Mouse (Mus musculus) layer of hippocampus, postnatal 25 days (tissue): ENCODE results near the gene Vmn1r21. TPM values are rescaled to one million over a fixed set of nuclear protein-coding genes. Genes with fewer than 3 reads are reported as not detected.
A peak's percentile ranks its signal among the peaks of the same experiment; 100 is the strongest.
"Not testable (repeated sequence)": the region's sequence is repeated elsewhere in the genome, so short reads cannot be mapped to it uniquely, and the experiment has no call there.

Experiments
- DNase-seq, 2 experiments: peaks; one replicate each; pipeline ENCODE4 v3.0.0; 2022; ENCODE audit warnings: mixed read lengths in 2 of 2, low spot score in 1 of 2; ENCODE audit errors: extremely low spot score in 1 of 2
- total RNA-seq, 2 experiments: library from RNA; stranded (reverse); gene quantifications; 2 replicates each; pipeline ENCODE4 v1.2.3; 2021

Vmn1r21 gene
- total RNA-seq = not detected

- DNase-seq = no peak
Observed at GRCm38 (mm10) chr6:57850286-57850685, at the start of gene Vmn1r21. Gene Vmn1r21 (minus strand): TSS chr6:57850343.

- peak in 1 of 2 experiments; percentile 17 for DNase-seq
Observed at GRCm38 (mm10) chr6:57859043-57860042, 9.2 kb upstream of the Vmn1r21 start.

DNA sequence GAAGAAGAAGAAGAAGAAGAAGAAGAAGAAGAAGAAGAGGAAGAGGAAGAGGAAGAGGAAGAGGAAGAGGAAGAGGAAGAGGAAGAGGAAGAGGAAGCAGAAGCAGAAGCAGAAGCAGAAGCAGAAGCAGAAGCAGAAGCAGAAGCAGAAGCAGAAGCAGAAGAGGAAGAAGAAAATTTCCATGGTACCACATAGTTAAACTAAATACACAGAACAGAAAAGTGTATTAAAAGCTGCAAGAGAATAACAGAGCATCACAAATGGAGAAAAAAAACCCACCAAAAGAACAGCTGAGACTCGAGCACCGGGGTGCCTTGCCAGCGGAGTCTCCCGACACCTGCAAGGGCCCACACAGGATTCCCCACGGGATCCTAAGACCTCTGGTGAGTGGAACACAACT, 1.0 kb upstream of the Vmn1r21 start:
- DNase-seq = not testable (repeated sequence)

GRCm38 (mm10) chr6:57839693-57840408, 10.3 kb downstream of the Vmn1r21 start:
- peak in 1 of 2 experiments; percentile 15 for DNase-seq

DNA sequence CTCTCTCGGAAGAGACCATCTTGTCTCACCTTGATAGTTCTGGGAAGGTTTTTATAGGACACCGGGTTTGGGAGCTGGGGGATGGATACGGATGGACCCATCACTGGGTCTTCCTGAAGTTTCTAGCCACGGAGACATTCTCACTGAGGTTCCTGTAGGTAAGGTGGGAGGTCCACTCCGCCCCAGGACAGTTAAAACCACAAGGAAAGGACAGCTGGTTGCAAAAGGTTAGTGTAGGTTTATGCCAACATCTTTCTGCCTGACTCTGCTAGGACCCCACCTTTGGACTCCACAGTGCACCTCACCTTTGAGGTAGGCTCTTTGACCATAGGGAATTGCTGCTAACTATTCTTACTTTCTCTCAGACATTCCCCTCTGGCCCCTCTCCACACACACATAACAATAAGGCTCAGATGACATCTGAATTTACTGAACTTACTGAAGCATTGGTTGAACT, 24.9 kb downstream of the Vmn1r21 start:
- no peak for DNase-seq

GRCm38 (mm10) chr6:57824422-57825258, 25.5 kb downstream of the Vmn1r21 start, which contains the start of gene Vopp1:
Gene Vopp1 (minus strand): TSS chr6:57825159.
- peak; percentile 55 to 83 for DNase-seq

- no peak for DNase-seq
Observed at GRCm38 (mm10) chr6:57823461-57823860, 26.7 kb downstream of the Vmn1r21 start.

GRCm38 (mm10) chr6:57822648-57823410, 27.3 kb downstream of the Vmn1r21 start:
- no peak for DNase-seq

- DNase-seq = no peak
Observed at GRCm38 (mm10) chr6:57814436-57814940, 35.7 kb downstream of the Vmn1r21 start.

- no peak for DNase-seq
Observed at GRCm38 (mm10) chr6:57811748-57812730, 38.1 kb downstream of the Vmn1r21 start.

- no peak for DNase-seq
Observed at GRCm38 (mm10) chr6:57805218-57806069, 44.7 kb downstream of the Vmn1r21 start.

GRCm38 (mm10) chr6:57803130-57803529, 47.0 kb downstream of the Vmn1r21 start:
- DNase-seq = no peak

DNA sequence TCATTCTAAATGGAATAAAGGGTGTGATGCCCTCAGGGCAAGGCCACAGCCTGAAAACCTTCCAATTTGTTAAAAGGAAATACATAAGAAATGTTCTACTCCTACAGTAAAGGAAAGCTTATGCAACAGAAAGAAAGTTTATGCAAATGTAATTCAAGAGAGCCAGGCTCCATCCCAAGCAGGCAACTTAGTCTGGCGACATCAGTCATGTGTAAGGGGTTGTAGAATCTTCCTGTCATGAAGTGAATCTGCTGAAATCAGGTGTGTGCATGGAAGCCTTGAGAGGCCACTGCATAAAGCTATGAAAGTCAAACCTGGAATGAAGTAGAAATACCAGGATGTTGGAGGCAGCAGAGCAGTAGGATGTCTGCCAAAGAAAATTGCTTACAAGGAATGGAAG, 51.2 kb downstream of the Vmn1r21 start:
- DNase-seq = no peak

- no peak for DNase-seq
Observed at GRCm38 (mm10) chr6:57796853-57797423, 53.2 kb downstream of the Vmn1r21 start.

DNA sequence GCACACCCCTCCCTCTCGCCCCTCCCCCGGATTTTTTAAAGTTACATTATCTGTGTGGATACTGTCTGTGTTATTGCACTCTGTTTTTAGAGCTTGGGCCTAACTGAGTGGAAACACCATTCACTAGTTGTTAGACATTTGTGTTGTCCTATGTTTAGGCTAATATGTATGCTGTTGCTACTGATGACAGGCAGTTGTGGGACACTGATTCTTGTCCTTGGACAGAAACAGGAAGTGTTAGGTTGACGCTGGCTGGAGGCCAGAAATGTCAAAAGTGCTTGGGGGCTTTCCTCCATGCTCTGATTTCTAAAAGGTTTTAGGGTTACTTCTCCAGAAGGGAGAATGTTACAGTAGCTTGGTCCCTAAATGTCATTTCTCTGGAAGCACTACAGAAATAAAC, 54.3 kb downstream of the Vmn1r21 start:
- DNase-seq = no peak
